Mouse (Mus musculus) gastrocnemius, adult 18-20 months (tissue): ENCODE measurements around the gene Patl2. TPM values are rescaled to one million over a fixed set of nuclear protein-coding genes. Genes with fewer than 3 reads are reported as not detected.
"Not testable (repeated sequence)": the region's sequence is repeated elsewhere in the genome, so short reads cannot be mapped to it uniquely, and the experiment has no call there.

Experiments
- DNase-seq: peaks from one replicate; pipeline ENCODE4 v3.0.0; 2021; ENCODE audit warnings: low spot score
- total RNA-seq, 2 experiments: library from RNA; stranded (reverse); gene quantifications; 2 replicates each; pipeline ENCODE4 v1.2.3; 2021

The Patl2 gene
- total RNA-seq, 2 experiments from 2014 or later, result not detected

GRCm38 (mm10) chr2:122145756-122146155, 40.2 kb downstream of the Patl2 start:
- no peak for DNase-seq

- no peak for DNase-seq
These were observed 42.9 kb downstream of the Patl2 start for GRCm38 (mm10) chr2:122143111-122143510.

GRCm38 (mm10) chr2:122141332-122141967, 44.5 kb downstream of the Patl2 start:
- no peak for DNase-seq

- no peak for DNase-seq
These were observed 45.2 kb downstream of the Patl2 start for GRCm38 (mm10) chr2:122140815-122141214.

GRCm38 (mm10) chr2:122137839-122138465, 48.0 kb downstream of the Patl2 start:
- no peak for DNase-seq

GRCm38 (mm10) chr2:122132618-122133017, 53.4 kb downstream of the Patl2 start:
- no peak for DNase-seq

- DNase-seq, result no peak
These were observed 53.9 kb downstream of the Patl2 start for GRCm38 (mm10) chr2:122132078-122132477.

- no peak for DNase-seq
These were observed 58.4 kb downstream of the Patl2 start for GRCm38 (mm10) chr2:122127635-122128034.

GRCm38 (mm10) chr2:122126765-122127347, 59.1 kb downstream of the Patl2 start:
- no peak for DNase-seq

- no peak for DNase-seq
These were observed 60.1 kb downstream of the Patl2 start for GRCm38 (mm10) chr2:122125680-122126572.

GRCm38 (mm10) chr2:122117961-122118958, 67.7 kb downstream of the Patl2 start, which contains the start of gene Spg11:
Spg11 (minus strand) TSS chr2:122118386.
- peak; percentile 97 for DNase-seq

GRCm38 (mm10) chr2:122116888-122117287, 69.1 kb downstream of the Patl2 start:
- no peak for DNase-seq

- DNase-seq, result no peak
These were observed 76.3 kb downstream of the Patl2 start for GRCm38 (mm10) chr2:122109714-122110113.

- DNase-seq, result no peak
These were observed 77.9 kb downstream of the Patl2 start for GRCm38 (mm10) chr2:122108101-122108500.

GRCm38 (mm10) chr2:122102070-122102469, 83.9 kb downstream of the Patl2 start:
- DNase-seq, result no peak

GRCm38 (mm10) chr2:122097686-122098085, 88.3 kb downstream of the Patl2 start:
- not testable (repeated sequence) for DNase-seq

GRCm38 (mm10) chr2:122093844-122094243, 92.1 kb downstream of the Patl2 start:
- no peak for DNase-seq

- DNase-seq, result peak; percentile 22
These were observed 99.5 kb downstream of the Patl2 start for GRCm38 (mm10) chr2:122086446-122086845.

GRCm38 (mm10) chr2:122081728-122082456, 104.1 kb downstream of the Patl2 start:
- no peak for DNase-seq
